Mouse (Mus musculus): ENCODE data around the gene Hmg20b. TPM values are rescaled to one million over a fixed set of nuclear protein-coding genes. Genes with fewer than 3 reads are reported as not detected.

Hmg20b gene
- total and polyA plus RNA-seq, 3 experiments = 7.9 to 39.6 (median 18.7) TPM

GRCm38 (mm10) chr10:81305663-81306062 lies 44.6 kb downstream of the Hmg20b start:
- Histone ChIP-seq H3K4me3 (replicated peaks in 1 of 3; ENCODE audit: low read depth in 2 of 3, low read length in 2 of 3, poor library complexity in 1 of 3) (no peak overlapping the region), H3K4me1 (ENCODE audit: control insufficient read depth in 1 of 2, insufficient read depth in 2 of 2) (peaks cover 31 to 84% of the 10 kb centered on the region in 2 experiments), H3K36me3 (replicated peaks in 1 of 2; ENCODE audit: control insufficient read depth in 1 of 2, insufficient read depth in 1 of 2, low read length in 1 of 2) (peaks cover 47 to 66% of the 10 kb centered on the region in 2 experiments), H3K27ac (ENCODE audit: insufficient read depth, low read depth) (no peak overlapping the region), H3K4me2 (ENCODE audit: insufficient read depth, low read depth, poor library complexity, severe bottlenecking) (no peak overlapping the region), H3K79me2 (replicated peaks; ENCODE audit: control insufficient read depth, extremely low read depth, insufficient read depth, poor library complexity, severe bottlenecking) (peaks cover 19% of the 10 kb centered on the region), H3K9me3 (replicated peaks; ENCODE audit: low read length) (no peaks in the 10 kb centered on the region), H3K27me3 (replicated peaks) (no peaks in the 10 kb centered on the region), H3K9ac (ENCODE audit: insufficient read depth, low read depth) (no peak overlapping the region)
- in situ Hi-C loops (cut with MboI; ENCODE audit: low pct_ligation_motif_present, low pct_unique_long_range_greater_than_20kb, low sequenced_read_pairs) = no loop called here
- TF ChIP-seq NELFE (IDR thresholded peaks at IDR 0.05; ENCODE audit: low read depth, low read length) = no peak
- TF ChIP-seq USF2 (conservative IDR thresholded peaks at IDR 0.05; ENCODE audit: low read depth, low read length) = no peak
- no peak for TF ChIP-seq EP300 (IDR thresholded peaks at IDR 0.05; ENCODE audit: low read length)
- TF ChIP-seq GABPA (IDR thresholded peaks at IDR 0.05; ENCODE audit: insufficient replicate concordance, low read depth, low read length) = no peak
- no peak for TF ChIP-seq BHLHE40 (IDR thresholded peaks at IDR 0.05; ENCODE audit: low read depth, low read length)
- no peak for TF ChIP-seq RAD21 (IDR thresholded peaks at IDR 0.05; ENCODE audit: low read depth, low read length)
- TF ChIP-seq E2F4 (IDR thresholded peaks at IDR 0.05; ENCODE audit: insufficient replicate concordance, low read depth, low read length) = no peak
- no peak for TF ChIP-seq TBP (conservative IDR thresholded peaks at IDR 0.05; ENCODE audit: low read depth, low read length)
- TF ChIP-seq USF1 (IDR thresholded peaks at IDR 0.05; ENCODE audit: low read depth, low read length) = no peak
- TF ChIP-seq MYC (IDR thresholded peaks at IDR 0.05; ENCODE audit: low read depth, low read length) = no peak
- no peak for TF ChIP-seq MAX (IDR thresholded peaks at IDR 0.05; ENCODE audit: low read length)
- TF ChIP-seq SMC3 (IDR thresholded peaks at IDR 0.05; ENCODE audit: low read depth, low read length) = no peak
- no peak for TF ChIP-seq ZC3H11A (IDR thresholded peaks at IDR 0.05; ENCODE audit: low read depth, low read length)
- TF ChIP-seq MEF2A (IDR thresholded peaks at IDR 0.05; ENCODE audit: borderline replicate concordance, low read depth, low read length) = no peak
- TF ChIP-seq POLR2AphosphoS2 (IDR thresholded peaks at IDR 0.05; ENCODE audit: low read depth, low read length) = no peak
- no peak for TF ChIP-seq POLR2A (IDR thresholded peaks at IDR 0.05; ENCODE audit: low read depth, low read length)
- dilution Hi-C loops (cut with MboI; ENCODE audit: extremely low pct_ligation_motif_present, extremely low pct_unique_long_range_greater_than_20kb, low sequenced_read_pairs) = no loop called here
- no peak for DNase-seq (ENCODE audit: extremely low read depth)

GRCm38 (mm10) chr10:81304597-81305238 lies 45.6 kb downstream of the Hmg20b start:
- Histone ChIP-seq H3K9me3 (replicated peaks; ENCODE audit: low read length) (no peaks in the 10 kb centered on the region), H3K36me3 (replicated peaks in 1 of 2; ENCODE audit: control insufficient read depth in 1 of 2, insufficient read depth in 1 of 2, low read length in 1 of 2) (peaks cover 39 to 59% of the 10 kb centered on the region in 2 experiments), H3K79me2 (replicated peaks; ENCODE audit: control insufficient read depth, extremely low read depth, insufficient read depth, poor library complexity, severe bottlenecking) (peaks cover 28% of the 10 kb centered on the region), H3K4me1 (ENCODE audit: control insufficient read depth in 1 of 2, insufficient read depth in 2 of 2) (peaks cover 40 to 89% of the 10 kb centered on the region in 2 experiments), H3K9ac (ENCODE audit: insufficient read depth, low read depth) (no peak overlapping the region), H3K27me3 (replicated peaks) (no peaks in the 10 kb centered on the region), H3K27ac (ENCODE audit: insufficient read depth, low read depth) (no peak overlapping the region), H3K4me2 (ENCODE audit: insufficient read depth, low read depth, poor library complexity, severe bottlenecking) (no peak overlapping the region), H3K4me3 (replicated peaks in 1 of 3; ENCODE audit: low read depth in 2 of 3, low read length in 2 of 3, poor library complexity in 1 of 3) (no peak overlapping the region)
- dilution Hi-C loops (cut with MboI; ENCODE audit: extremely low pct_ligation_motif_present, extremely low pct_unique_long_range_greater_than_20kb, low sequenced_read_pairs) (no loop called here), in situ Hi-C loops (cut with MboI; ENCODE audit: low pct_ligation_motif_present, low pct_unique_long_range_greater_than_20kb, low sequenced_read_pairs) (no loop called here)
- peak; percentile 77 for DNase-seq (ENCODE audit: extremely low read depth)
- TF ChIP-seq MAZ (IDR thresholded peaks at IDR 0.05; ENCODE audit: low read depth, low read length) = no peak
- no peak for TF ChIP-seq JUN (IDR thresholded peaks at IDR 0.05; ENCODE audit: insufficient read depth, low read depth, low read length)
- peak; percentile 74 to 94 for TF ChIP-seq CTCF (conservative IDR thresholded peaks at IDR 0.05 in 1 of 2, IDR thresholded peaks at IDR 0.05 in 1 of 2; ENCODE audit: low read depth in 2 of 2, low read length in 2 of 2)
- TF ChIP-seq ELF1 (IDR thresholded peaks at IDR 0.05; ENCODE audit: low read depth, low read length) = 0 out of 2 replicates have a peak, but pooled peaks have one; percentile 19
- TF ChIP-seq UBTF (IDR thresholded peaks at IDR 0.05; ENCODE audit: low read depth, low read length) = no peak
- no peak for TF ChIP-seq MEF2A (IDR thresholded peaks at IDR 0.05; ENCODE audit: borderline replicate concordance, low read depth, low read length)
- peak; percentile 21; the same call in 1 of the 2 replicates for TF ChIP-seq IRF4 (IDR thresholded peaks at IDR 0.05; ENCODE audit: low read depth, low read length)
- peak; percentile 91 for TF ChIP-seq RAD21 (IDR thresholded peaks at IDR 0.05; ENCODE audit: low read depth, low read length)
- no peak for TF ChIP-seq PAX5 (IDR thresholded peaks at IDR 0.05; ENCODE audit: low read length)
- peak; percentile 39; the same call in 1 of the 2 replicates for TF ChIP-seq NRF1 (IDR thresholded peaks at IDR 0.05; ENCODE audit: low read depth, low read length)
- TF ChIP-seq MAFK (IDR thresholded peaks at IDR 0.05; ENCODE audit: insufficient replicate concordance, low read length) = no peak
- TF ChIP-seq ZMIZ1 (IDR thresholded peaks at IDR 0.05; ENCODE audit: low read depth, low read length) = no peak
- TF ChIP-seq TBP (conservative IDR thresholded peaks at IDR 0.05; ENCODE audit: low read depth, low read length) = no peak
- no peak for TF ChIP-seq ZNF384 (IDR thresholded peaks at IDR 0.05; ENCODE audit: low read depth, low read length)
- no peak for TF ChIP-seq RCOR1 (conservative IDR thresholded peaks at IDR 0.05; ENCODE audit: low read depth, low read length)
- 0 out of 2 replicates have a peak, but pooled peaks have one; percentile 21 for TF ChIP-seq TCF12 (IDR thresholded peaks at IDR 0.05; ENCODE audit: low read depth, low read length)
- TF ChIP-seq SIN3A (IDR thresholded peaks at IDR 0.05; ENCODE audit: low read length) = 0 out of 2 replicates have a peak, but pooled peaks have one; percentile 52
- TF ChIP-seq CHD1 (IDR thresholded peaks at IDR 0.05; ENCODE audit: low read depth, low read length) = no peak
- TF ChIP-seq MYC (IDR thresholded peaks at IDR 0.05; ENCODE audit: low read depth, low read length) = no peak
- TF ChIP-seq HCFC1 (IDR thresholded peaks at IDR 0.05; ENCODE audit: low read depth, low read length) = 0 out of 2 replicates have a peak, but pooled peaks have one; percentile 19
